Mouse (Mus musculus) lung, adult 2 months (tissue): ENCODE data around the gene Fat3.

Experiments
- CTCF ChIP-seq: fragments of 200-500 bp; IDR thresholded peaks from 2 replicates; pipeline ENCODE4 v1.5.1; 2011; ENCODE audit warnings: mild to moderate bottlenecking, low read length, control low read depth; ENCODE audit not compliant: insufficient read depth
- POLR2A ChIP-seq: fragments of 200-500 bp; IDR thresholded peaks from 2 replicates; pipeline ENCODE4 v1.6.1; 2011; ENCODE audit warnings: low read depth, mild to moderate bottlenecking, control low read depth, low read length, borderline replicate concordance; ENCODE audit errors: extremely low read depth

- TF ChIP-seq CTCF (no peak), POLR2A (no peak)
Measured at GRCm38 (mm10) chr9:15866280-15867072, 634.6 kb downstream of the Fat3 start.
